Mouse (Mus musculus): Measurements from ENCODE around the gene Slc38a10.

The Slc38a10 gene

DNA sequence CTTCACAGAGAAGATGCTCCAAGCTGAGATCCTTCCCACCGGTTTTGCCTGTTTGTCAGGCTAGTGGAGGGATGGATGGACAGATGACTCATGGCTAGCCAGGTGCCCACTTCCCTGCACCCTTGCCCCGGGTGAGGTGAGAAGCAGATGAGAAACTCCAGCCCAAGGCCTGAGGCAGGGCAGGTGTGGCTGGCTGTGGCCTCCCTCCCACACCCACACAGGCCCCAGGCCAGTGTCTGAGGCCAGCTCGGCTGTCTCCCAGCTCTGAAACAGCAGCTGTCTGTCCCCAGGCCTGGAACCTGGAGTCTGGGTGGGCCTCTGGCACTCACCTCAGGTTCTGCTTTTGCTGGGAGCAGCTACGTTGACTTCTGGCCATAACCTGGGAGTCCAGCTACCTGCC, 24.8 kb upstream of the Slc38a10 start:
- DNase-seq (ENCODE audit: low read depth, low spot score): no peak

DNA sequence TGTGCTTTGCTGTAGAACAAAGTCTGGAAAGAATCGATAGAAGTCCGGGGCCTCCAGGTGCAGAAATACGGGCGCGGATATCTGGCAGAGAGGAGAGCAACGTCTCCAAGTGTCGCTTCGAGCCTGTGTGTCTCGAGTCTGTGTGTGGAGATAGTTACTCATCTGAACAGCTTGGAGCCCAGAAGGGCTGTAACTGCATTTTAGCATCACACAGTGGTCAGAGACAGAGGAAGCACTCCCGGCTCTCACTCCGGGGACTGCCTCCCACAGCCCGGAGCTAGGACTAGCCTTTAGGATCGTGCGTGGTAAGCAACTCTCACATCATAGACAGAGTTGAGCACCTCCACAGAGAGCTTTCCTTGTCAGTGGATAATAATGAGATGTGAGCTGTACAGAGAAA, 22.1 kb upstream of the Slc38a10 start:
- DNase-seq (ENCODE audit: low read depth, low spot score): no peak

DNA sequence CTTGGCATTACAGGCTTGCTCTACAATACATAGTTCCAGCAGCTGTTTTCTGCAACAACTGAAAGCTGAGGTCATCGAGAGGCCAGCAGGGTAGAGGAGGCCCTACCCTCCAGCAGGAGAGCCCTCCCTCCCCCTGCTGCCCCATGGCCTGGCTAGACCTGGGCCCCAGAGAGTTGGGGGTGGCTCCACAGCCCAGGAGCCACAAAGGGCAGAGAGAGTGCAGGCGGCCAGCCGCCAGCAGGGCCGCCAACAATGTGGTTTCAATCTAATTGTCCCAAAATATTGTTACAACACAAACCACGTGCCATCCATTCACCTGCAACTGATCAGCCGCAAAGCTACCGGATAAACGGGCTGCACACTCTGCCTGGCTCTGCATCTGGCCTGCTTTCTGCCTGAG, 20.0 kb upstream of the Slc38a10 start:
- DNase-seq (ENCODE audit: low read depth, low spot score): no peak

DNA sequence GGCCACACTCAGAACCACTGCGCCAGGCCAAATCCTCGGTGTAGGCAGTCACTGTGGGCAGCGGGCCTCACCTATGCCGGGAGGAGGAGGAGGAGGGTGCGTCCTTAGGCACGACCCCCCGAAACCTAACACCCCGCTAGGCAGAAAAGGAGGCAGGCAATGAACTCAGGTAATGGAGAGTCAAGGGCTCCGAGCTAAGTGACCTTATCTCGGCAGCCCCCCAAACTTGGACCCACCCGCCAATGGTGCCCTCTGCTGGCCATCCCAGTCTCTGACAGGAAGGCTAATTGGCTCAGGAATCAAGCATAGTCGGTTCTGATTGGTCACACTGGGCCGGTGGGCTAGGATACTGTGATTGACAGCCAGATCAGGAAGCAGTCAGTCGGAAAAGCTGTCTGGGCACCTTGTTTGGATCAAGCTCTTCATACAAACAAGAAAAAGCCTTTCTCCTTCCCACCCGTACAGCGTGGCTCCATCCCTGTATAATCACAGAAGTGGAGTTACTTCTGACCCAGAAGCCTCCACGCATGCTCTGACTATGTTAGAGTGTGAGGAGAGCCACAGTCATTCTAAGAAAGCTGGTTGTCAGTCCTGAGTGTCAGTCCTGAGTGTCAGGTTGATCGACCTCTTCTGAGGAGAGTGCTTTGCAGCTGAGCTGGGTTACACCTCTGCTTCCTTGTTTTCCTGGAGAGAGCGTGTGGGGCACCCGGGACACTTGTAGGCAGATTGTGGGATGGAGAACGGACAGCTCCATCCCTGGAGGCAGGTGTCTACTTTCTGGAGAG, 18.3 kb upstream of the Slc38a10 start:
- no peak for DNase-seq (ENCODE audit: low read depth, low spot score)

DNA sequence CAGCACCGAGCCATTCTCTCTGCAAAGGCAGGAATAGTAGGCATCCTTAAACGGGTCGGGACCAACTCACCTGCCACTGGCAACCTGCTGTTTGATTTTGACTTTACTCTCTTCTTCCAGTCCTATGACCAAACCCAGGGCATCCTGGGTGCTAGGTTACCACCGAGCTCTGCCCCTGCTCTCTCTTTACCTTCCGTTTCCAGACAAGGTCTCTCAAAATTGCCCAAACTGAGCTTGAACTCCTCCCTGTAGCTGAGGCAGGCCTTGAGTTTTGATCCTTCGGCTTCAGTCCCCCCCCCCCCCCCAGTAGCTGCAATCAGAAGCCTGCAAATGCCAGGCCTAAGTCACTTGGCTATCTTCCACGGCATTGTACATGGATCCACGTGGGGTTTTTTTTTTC, 17.4 kb upstream of the Slc38a10 start:
- no peak for DNase-seq (ENCODE audit: low read depth, low spot score)

DNA sequence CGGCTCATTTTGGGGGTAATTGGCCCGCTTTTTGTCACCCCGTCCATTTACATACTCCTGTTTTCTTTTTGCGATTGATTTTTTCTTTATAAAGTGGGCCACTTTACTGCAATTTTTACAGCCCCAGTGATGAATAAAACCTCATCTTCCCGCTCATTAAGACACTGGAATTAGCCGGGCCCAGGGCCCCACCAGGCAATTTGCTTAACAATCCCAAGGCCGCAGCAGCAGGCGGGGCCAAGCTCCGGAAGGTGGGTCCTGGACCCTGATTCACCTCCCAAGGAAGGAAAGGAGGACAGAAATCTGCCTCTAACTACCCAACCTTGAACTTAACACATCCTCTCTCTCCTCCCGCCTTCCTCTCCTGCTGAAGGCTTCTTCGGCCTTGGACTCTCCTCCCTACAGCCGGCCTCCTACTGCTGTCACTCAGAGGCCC, 16.8 kb upstream of the Slc38a10 start:
- DNase-seq (ENCODE audit: low read depth, low spot score): no peak

DNA sequence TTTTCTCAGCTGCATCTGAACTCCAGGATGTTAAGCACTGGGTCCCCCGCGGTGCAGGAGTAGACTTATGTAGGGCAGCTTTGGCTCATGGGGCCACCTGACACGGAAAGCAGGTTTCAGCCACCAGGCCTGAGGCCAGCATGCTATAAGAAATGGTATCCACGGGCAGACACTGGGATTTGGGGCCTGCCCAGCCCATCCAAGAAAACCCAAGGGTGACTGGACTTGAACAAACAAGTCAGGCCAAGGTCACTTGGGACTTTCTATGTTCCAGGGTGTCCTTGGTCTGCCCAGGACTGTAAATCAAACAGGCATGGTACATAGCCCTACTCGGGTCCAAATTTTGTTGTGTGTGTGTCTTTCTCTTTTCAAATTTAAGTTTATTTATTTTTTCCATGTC, 15.9 kb upstream of the Slc38a10 start:
- no peak for DNase-seq (ENCODE audit: low read depth, low spot score)

DNA sequence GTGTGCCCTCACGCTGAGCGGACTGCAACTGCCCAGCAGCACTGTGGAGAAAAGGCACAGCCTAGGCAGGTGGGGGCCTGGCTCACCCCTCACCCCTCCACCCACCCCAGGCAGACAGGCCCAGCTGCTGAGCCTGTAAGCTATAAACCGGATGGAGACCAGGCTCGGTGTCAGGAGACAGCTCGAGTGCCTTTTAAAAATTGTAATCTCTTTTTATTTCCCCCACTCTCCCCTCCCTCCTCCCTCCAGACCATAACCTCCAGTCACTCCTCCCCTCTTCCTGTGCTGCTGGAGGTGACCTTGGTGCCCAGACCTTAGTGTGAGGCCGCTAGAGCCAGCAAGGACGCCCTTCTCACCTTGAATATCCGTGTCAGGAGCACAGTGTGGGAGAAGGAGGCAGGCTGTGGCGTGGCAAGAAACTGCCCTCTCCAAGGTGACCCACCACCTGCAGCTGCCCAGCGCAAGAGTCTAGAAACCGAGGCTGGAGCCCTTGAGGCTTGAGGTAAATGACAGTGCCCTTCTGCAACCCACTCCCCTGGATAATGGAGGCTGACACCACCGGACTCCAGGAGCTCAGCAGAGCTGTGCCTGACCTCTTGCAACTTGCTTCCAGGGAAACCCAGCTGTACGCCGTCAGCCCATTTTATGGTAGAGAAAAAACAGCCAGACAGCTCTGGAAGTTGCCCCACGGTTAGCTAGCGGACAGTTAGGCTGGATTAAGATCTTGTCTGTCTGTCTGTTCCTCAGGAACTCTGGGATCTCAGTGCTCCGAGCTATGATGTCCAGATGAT, 13.5 kb upstream of the Slc38a10 start:
- no peak for DNase-seq (ENCODE audit: low read depth, low spot score)

DNA sequence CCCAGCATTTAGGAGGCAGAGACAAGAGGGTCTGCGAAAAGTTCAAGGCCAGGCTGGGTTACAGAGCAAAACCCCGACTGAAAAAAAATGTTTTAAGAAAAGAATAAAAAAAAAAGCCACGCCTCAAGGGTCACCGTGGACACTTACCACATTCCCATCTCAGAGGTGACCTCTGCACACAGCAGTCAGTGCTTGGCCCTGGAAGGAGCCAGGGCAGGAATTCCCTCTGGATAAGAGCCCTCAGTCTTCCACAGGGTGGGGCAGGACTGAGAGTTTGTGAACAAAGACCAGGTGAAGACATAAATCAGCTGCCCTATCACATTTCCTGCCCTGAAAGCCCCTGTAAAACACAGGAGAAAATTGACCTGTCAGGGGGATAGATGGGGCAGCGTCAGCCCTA, 12.9 kb upstream of the Slc38a10 start:
- DNase-seq (ENCODE audit: low read depth, low spot score): no peak

DNA sequence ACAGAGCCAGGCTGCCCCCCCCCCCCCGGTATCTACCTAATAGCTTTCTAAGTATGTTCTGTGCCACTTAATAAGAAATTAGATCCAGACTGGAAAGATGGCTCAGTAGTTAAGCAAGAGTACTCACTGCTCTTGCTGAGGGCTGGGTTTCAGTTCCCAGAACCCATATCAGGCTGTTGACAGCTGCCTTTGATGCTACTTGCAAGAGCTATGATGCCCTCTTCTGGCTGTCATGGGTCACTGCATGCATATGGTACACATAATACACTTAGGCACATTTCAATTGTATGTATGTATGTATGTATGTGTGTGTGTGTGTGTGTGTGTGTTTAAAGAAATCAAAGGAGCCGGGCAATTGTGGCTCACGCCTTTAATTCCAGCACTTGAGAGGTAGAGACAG, 12.1 kb upstream of the Slc38a10 start:
- DNase-seq (ENCODE audit: low read depth, low spot score): no peak

DNA sequence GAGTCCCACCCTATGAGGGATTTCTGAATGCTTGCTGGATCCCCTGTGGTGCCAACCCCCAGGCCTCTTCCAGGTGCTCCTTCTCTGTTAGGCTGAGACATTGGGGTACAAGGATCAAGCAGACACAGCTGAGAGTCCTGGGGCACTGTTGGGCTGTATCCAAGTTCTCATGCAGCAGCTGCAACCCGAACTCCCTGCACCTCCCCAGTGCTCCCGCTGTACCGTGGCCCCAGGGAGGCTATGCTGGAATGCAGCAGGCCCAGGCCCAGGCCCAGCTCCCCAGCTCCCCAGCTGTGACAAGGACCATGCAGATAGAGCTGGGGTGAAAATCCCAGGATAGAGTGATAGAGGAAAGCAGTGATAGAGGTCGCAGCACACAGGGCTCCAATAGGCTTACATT, 10.1 kb upstream of the Slc38a10 start:
- no peak for DNase-seq (ENCODE audit: low read depth, low spot score)

DNA sequence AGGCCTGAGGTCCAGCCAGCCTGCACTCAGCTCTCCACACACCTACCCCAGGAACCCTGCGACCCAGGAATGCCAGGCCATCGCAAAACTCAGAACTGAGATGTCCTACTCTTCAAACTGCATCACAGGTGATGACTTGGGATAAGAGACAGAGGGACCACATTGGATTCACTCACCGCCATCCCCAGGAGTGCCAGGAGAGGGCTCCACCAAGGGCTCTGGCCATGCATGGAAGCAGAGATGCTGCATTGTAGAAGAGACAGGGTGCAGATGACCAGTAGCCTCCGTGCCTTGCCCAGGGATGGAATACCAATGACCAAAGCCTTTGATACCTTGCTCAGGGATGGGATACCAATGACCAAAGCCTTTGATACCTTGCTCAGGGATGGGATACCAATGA, 9.3 kb upstream of the Slc38a10 start:
- DNase-seq (ENCODE audit: low read depth, low spot score): no peak

DNA sequence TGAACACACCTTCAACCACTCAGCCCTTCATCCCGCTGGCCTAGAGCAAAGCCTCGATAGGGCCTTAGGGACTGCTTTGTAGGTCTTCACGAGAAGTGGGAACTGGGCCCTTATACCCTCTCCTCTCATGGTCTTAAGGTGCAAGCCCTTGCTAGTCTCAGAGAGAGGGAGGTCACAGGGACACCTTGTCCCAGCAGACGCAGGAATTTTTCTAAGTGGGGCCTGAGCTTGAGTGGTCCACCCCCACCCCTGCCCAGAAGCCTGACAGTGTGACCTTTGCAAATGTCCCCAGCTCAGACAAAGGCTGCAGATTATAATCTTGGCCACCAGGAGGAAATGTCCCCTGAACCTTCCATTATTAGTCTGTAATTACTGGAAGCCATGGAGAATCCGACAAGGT, 8.5 kb upstream of the Slc38a10 start:
- DNase-seq (ENCODE audit: low read depth, low spot score): no peak

DNA sequence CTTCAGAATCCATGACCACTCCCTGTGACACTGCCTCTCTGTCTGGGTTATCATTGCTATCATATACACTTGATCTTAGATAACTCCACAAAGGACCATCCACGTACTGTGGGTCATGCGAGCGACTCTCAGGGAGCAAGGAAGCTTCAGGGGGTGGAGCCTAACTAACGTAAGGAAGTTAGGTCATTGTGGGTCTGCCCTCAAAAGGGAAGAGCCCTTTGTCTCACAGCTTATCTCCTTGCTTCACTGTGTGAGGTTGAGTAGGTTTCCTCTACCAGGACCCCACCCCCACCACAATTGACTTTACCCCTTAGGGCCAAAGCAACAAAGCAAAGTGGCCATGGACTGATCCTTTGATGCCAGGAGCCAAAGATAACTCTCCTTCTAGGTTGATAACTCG, 7.7 kb upstream of the Slc38a10 start:
- DNase-seq (ENCODE audit: low read depth, low spot score): no peak

DNA sequence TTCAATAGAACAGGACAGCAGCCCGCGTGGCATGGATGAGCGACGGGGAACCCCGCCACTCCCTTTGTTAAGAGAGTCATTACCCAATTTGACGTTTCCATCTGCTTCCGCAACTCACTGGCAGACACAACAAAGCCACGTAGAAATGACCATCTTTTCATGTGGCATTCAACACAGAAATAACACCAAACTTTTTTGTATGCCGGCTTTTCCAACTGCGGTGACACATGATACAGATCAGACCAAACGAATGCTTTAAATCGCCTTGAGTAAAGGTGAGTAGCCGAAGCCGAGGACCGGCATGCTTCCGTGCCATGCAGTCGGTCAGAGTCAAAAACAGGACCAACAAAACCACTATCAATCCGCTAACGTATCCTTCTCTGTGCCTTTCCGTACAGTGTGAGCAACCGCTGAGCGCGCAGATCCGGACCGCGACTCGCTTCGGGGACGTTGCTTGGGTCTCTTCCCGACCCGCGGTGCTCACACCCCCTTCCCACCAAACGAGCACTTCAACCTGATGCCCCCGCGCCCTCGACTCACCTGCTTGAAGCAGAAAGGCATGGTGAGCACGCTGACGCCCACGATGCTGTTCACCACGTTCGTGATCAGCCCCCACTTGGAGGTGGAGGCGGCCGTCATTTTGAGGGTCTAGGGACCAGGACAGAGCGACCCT, 570 bp downstream of the Slc38a10 start:
- no peak for DNase-seq (ENCODE audit: low read depth, low spot score)

DNA sequence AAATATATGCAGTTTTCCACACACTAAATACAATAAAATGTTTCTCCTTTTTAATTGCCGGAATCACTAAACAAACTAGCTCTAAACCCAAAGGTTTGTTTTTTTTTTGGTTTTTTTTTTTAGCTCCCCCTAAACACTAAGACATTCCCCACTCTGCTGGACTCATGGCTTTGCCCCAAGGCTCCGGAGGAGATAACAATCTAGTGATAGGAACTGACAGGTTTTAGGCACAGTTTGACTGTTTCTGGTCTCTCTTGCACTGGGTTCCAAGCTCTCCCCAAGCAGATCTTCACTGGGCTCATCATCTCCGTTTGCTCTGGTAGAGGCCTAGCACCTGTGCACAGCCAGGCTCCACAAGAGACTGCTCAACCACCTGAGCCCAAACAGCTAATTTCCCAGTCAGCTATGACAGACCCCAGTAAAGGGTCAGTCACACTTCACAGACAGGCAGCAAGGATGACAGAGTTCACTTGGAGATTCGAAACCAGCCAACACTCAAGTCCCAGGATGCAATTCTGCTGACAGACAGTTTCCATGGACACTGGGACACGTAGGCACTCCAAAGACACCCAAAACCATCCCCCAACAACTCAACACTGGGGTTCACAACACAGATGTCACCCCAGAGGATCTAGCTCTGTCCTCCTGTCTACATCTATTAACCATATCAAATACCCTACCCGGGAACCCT, 1.5 kb downstream of the Slc38a10 start:
- DNase-seq (ENCODE audit: low read depth, low spot score): no peak

DNA sequence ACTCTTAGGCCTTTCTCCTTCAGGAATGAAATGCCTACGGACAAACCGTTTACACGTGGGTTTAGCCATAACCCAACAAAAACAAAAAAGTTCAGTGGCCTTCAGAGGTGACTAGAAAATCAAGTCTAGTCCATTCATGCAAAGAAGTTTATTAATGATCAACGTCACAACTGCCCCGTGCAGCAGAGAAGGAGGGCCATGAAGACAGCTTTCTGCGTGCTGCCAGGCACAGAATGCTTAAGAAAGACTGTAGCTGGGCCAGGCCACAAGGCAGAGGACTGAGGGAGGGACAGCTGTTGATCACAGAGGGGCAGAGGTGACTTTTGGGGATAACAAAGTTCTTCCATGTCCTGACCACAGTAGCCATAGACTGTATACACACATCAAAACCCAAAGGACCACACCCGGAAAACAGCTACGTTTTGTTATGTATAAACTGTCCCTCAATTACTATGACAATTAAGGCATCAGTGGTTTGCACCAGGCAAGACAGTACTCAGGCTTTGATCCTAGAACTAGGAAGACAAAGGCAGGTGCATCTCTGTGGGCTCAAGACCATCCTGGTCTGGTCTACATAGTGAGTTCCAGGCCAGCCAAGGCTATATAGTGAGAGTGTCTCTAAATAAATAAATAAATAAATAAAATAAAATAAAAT, 2.8 kb downstream of the Slc38a10 start:
- DNase-seq (ENCODE audit: low read depth, low spot score): no peak

DNA sequence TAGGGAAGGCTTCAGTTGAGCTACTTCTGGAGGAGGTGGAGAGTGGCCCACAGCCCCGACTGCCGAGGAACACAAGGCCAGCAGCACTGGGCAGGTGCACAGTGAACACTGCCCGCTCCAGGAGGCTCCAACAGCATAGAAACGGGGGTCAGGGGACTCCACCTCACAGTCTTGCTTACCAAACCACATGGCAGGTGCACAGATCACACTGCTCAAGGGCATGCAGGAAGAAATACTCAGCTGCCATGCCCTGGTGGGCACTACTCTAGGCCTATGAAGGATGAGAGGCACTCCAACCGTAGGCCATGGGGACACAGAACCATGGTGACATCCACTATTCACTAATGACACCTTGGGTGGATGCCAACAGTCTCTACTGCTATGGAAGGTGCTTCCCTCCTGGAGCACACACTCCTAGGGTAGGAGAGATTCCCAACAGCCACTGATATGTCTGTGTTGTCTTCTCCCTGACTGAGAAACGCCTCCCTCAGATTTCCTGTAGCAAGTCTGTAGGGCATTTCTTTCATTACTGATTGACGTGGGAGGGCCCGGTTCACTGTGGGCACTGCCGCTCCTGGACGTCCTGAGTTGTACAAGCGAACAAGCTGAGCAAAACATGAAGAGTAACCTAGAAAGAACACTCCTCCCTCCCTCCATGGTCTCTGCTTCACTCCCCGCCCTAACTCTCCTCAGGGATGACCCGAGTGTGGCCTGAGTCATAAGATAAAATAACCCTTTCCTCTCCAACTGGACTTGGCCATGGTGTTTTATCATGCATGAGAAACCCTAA, 7.2 kb downstream of the Slc38a10 start:
- DNase-seq (ENCODE audit: low read depth, low spot score): no peak

DNA sequence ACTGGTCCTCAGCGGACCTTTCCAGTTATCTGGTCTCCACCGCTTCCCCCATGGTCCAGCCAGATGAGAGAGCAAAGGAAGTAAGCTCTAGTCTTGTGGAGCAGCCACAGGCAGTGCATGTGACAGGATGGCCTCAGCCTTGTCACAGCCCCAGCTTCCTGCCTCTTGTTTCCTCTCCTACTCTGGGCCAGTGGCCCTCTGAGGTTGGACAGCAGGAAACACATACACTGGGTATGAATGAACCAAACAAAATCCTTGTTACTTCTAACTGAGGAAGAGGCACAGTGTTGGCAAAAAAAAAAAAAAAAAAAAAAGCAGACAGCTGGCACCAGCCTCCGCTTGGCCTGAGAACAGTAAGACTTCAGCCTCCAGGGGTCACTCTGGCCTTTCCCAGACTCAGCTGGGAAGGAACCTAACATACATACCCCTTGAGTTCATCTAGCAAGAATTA, 8.5 kb downstream of the Slc38a10 start:
- no peak for DNase-seq (ENCODE audit: low read depth, low spot score)

DNA sequence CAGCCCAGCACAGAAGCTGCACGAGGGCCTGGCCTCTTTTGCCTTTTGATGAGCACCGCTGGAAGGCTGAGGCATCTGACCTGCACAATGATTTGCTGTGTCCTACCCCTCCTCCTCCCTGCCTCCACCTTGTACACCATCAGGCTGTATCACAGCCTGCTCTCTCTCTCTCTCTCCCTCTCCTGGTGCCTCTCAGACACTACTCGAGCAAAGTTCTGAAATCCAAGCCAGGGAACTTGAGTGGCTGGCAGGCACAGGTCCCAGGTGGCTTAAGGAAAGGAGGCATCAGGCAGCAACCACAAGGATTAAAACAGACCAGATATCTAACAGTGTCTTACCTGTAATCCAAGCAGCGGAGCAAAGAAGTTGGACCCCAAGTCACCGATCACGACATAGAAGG, 10.9 kb downstream of the Slc38a10 start:
- DNase-seq (ENCODE audit: low read depth, low spot score): no peak

DNA sequence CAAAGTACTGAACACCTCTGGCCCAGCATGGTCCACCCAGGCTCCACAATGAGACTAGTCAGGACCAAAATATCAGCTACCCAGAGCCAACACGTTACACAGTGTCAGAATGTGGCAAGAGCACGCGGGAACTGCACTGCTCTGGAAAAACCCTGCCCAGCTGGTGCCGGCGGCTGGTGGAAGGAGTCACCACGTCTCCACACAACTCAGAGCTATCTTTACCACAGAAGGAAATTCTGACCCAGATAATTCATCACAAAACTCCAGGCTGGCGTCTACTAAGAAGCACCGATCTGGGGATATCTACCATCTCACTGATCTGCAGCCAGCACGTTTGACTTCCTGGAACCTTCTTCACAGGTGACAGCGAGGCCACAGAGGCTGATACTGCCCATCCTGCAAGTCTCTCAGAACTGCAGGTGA, 11.8 kb downstream of the Slc38a10 start:
- DNase-seq (ENCODE audit: low read depth, low spot score): no peak
